Comparison of ENCODE assay signal across 16 mouse cellular contexts in genomic region chr6:134717886-134718667, GRCm38 (mm10).
A peak's percentile ranks its signal among the peaks of the same experiment; 100 is the strongest.
DNase-seq lines count a peak whose midpoint lies in the region; ATAC-seq and TF ChIP-seq lines count a peak whose summit lies in the region.
"Had no signal": no experiment of that assay in that cellular context is flagged by ENCODE, and none has a peak within 500 bp of the region (broad histone marks: within the 10 kb centered on the region; RNA-seq: fewer than 3 reads in every experiment).

No protein-coding gene starts in this region.

- no peak overlapping the region for H3K4me2 ChIP-seq in stomach, embryonic 16.5 days (ENCODE audit: low read depth, low read length)
- no peak overlapping the region for H3K4me2 ChIP-seq in stomach, postnatal 0 days (replicated peaks; ENCODE audit: low read depth)
- H3K4me2 ChIP-seq: lung, embryonic 15.5 days had no signal

- peak; percentile 50 for ATAC-seq in stomach, embryonic 16.5 days (ENCODE audit: insufficient read depth, low FRiP score)
- ATAC-seq in stomach, postnatal 0 days (ENCODE audit: low FRiP score, low TSS enrichment) = no peak

- H3K36me3 ChIP-seq in kidney, adult 2 months (ENCODE audit: control insufficient read depth, insufficient read depth, low read length) = peaks cover 1% of the 10 kb centered on the region; the same call in 1 of the 2 replicates
- peaks cover 12% of the 10 kb centered on the region for H3K36me3 ChIP-seq in stomach, embryonic 16.5 days (ENCODE audit: control insufficient read depth, insufficient read depth, low read length)
- peaks cover 9% of the 10 kb centered on the region; the same call in 1 of the 2 replicates for H3K36me3 ChIP-seq in stomach, postnatal 0 days (ENCODE audit: control insufficient read depth, insufficient read depth, low read length)

- H3K9ac ChIP-seq in stomach, embryonic 16.5 days (ENCODE audit: low read length) = no peak overlapping the region
- H3K9ac ChIP-seq in stomach, postnatal 0 days (ENCODE audit: low read length) = no peak overlapping the region
- H3K9ac ChIP-seq: lung, embryonic 15.5 days had no signal

- 0 out of 2 replicates have a peak, but pooled peaks cover 2% of the 10 kb centered on the region for H3K4me1 ChIP-seq in kidney, adult 2 months (ENCODE audit: control insufficient read depth, insufficient read depth, low read length)
- H3K4me1 ChIP-seq in stomach, embryonic 16.5 days (ENCODE audit: control insufficient read depth, insufficient read depth, low read length) = no peaks in the 10 kb centered on the region
- no peaks in the 10 kb centered on the region for H3K4me1 ChIP-seq in stomach, postnatal 0 days (replicated peaks; ENCODE audit: control insufficient read depth, insufficient read depth)
- H3K4me1 ChIP-seq: lung, embryonic 15.5 days had no signal

- H3K9me3 ChIP-seq in stomach, embryonic 16.5 days (replicated peaks; ENCODE audit: control insufficient read depth, low read length) = no peaks in the 10 kb centered on the region
- no peaks in the 10 kb centered on the region for H3K9me3 ChIP-seq in stomach, postnatal 0 days (ENCODE audit: control insufficient read depth, low read length)
- H3K9me3 ChIP-seq: lung, embryonic 15.5 days had no signal

- H3K27me3 ChIP-seq in kidney, adult 2 months (replicated peaks; ENCODE audit: control insufficient read depth, insufficient read depth, low read length) = no peaks in the 10 kb centered on the region
- H3K27me3 ChIP-seq in stomach, embryonic 16.5 days (ENCODE audit: control insufficient read depth, insufficient read depth, low read length) = no peaks in the 10 kb centered on the region
- H3K27me3 ChIP-seq in stomach, postnatal 0 days (ENCODE audit: control insufficient read depth, insufficient read depth, low read length) = no peaks in the 10 kb centered on the region
- H3K27me3 ChIP-seq: CH12.LX; lung, embryonic 15.5 days had no signal

- no peak for TF ChIP-seq CTCF in kidney, adult 2 months (conservative IDR thresholded peaks at IDR 0.05; ENCODE audit: insufficient read depth, insufficient read length, low read depth, low read length)
- no peak for TF ChIP-seq CTCF in stomach, postnatal 0 days (IDR thresholded peaks at IDR 0.05; ENCODE audit: low read depth)

- intact Hi-C loops in left cerebral cortex, postnatal 25 days (cut with DNase I) = no loop called here
- intact Hi-C loops in gastrocnemius, postnatal 36 days (cut with DNase I) = no loop called here

- DNase-seq in kidney, adult 2 months = no peak
- no peak for DNase-seq in kidney, adult 18-20 months
- no peak for DNase-seq in stomach, postnatal 0 days (ENCODE audit: low spot score)
- peak; percentile 14 to 75 for DNase-seq in left cerebral cortex, postnatal 25 days (ENCODE audit: low spot score in 2 of 2)
- no peak for DNase-seq in thymus, postnatal 36 days
- no peak for DNase-seq in gastrocnemius, postnatal 36 days
- DNase-seq: cerebellum, adult 2 months; embryo, embryonic 11 days; gastrocnemius, adult 2 months; heart, postnatal 14 days; liver; midbrain, embryonic 14.5 days had no signal

- no peak for TF ChIP-seq EP300 in stomach, postnatal 0 days (optimal IDR thresholded peaks at IDR 0.05)

- no peak for TF ChIP-seq POLR2A in kidney, adult 2 months (IDR thresholded peaks at IDR 0.05; ENCODE audit: low read depth, low read length)

- WGBS in kidney, adult 2 months = 77% methylated on average over 20 of the region's 20 CpGs
- 82% methylated on average over 20 of the region's 20 CpGs for WGBS in stomach, embryonic 16.5 days
- 81% methylated on average over 20 of the region's 20 CpGs for WGBS in stomach, postnatal 0 days

- H3K4me3 ChIP-seq in kidney, adult 2 months (ENCODE audit: insufficient read depth, low read depth, low read length) = no peak overlapping the region
- H3K4me3 ChIP-seq in stomach, embryonic 16.5 days (replicated peaks; ENCODE audit: low read length) = no peak overlapping the region
- H3K4me3 ChIP-seq in stomach, postnatal 0 days (ENCODE audit: low read depth, low read length) = no peak overlapping the region
- H3K4me3 ChIP-seq: erythroblast, embryonic 14.5 days; gastrocnemius, adult 2 months; lung, embryonic 15.5 days had no signal

- H3K27ac ChIP-seq in kidney, adult 2 months (ENCODE audit: insufficient read depth, low read depth, low read length) = peak overlapping the region; percentile 21; the same call in 1 of the 2 replicates
- no peak overlapping the region for H3K27ac ChIP-seq in stomach, embryonic 16.5 days (ENCODE audit: low read length)
- no peak overlapping the region for H3K27ac ChIP-seq in stomach, postnatal 0 days (replicated peaks)
- H3K27ac ChIP-seq: gastrocnemius, adult 2 months; lung, embryonic 15.5 days had no signal

Comparison
In these comparisons a context has a peak if more than half of its experiments do, and no peak if none do; other contexts are left out.
1. DNase-seq: peak in left cerebral cortex, postnatal 25 days (2 of 2); none in kidney, adult 2 months (single experiment), kidney, adult 18-20 months (single experiment), stomach, postnatal 0 days (single experiment), thymus, postnatal 36 days (0 of 2) and gastrocnemius, postnatal 36 days (0 of 2).